Mouse (Mus musculus): ENCODE results near the gene Ifi35. TPM values are rescaled to one million over a fixed set of nuclear protein-coding genes. Genes with fewer than 3 reads are reported as not detected.

Ifi35 gene
- polyA plus RNA-seq, 1 experiment from 2014 or later = 5.0 TPM

DNA sequence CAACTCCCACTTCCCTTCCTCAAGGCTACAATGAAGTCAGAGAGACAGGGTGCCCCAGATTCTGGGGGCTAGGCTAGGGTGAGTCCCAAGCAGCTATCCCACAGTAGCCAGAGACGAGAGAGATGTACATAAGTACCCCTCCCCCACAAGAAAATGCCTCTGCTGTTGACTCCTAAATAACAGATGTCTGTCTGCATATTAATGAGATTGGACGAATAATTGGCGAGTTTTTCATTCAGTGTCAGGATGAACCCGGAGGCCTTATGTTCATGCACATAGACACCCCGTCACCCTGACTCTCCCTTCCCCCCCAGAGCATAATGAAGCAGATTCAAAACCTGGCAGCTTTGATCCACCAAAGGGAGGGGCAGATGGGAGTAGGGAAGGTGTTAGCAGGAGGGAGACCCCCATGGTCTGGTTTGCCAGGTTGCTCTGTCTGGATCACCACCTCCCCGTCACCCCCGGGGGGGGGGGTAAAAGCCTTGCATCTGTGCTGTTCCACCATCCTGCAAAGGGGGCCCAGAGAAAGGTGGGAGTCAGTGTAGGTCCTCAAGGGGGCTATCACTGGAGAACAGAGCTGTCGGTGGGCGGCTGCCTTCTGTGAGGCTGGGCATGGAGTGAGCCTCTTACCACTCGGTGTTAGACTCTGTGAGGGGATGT is 29.5 kb downstream of the Ifi35 start:
- H3K9ac ChIP-seq (ENCODE audit: low read depth, low read length) = peak overlapping the region; percentile 47; the same call in 1 of the 2 replicates
- WGBS = 20% methylated on average over 10 of the region's 10 CpGs
- peaks cover 11% of the 10 kb centered on the region for H3K4me1 ChIP-seq (replicated peaks; ENCODE audit: control insufficient read depth, insufficient read depth, low read length)
- DNase-seq (ENCODE audit: low spot score) = peak; percentile 82
- H3K9me3 ChIP-seq (ENCODE audit: control insufficient read depth, low read length) = no peaks in the 10 kb centered on the region
- H3K27me3 ChIP-seq (ENCODE audit: control insufficient read depth, insufficient read depth, low read length) = no peaks in the 10 kb centered on the region
- H3K4me3 ChIP-seq (ENCODE audit: low read depth, low read length) = no peak overlapping the region
- H3K27ac ChIP-seq (ENCODE audit: low read depth, low read length) = peak overlapping the region; percentile 98
- H3K4me2 ChIP-seq (replicated peaks; ENCODE audit: low read depth, low read length) = peak overlapping the region; percentile 29
- ATAC-seq (ENCODE audit: low FRiP score) = peak; percentile 87
- H3K36me3 ChIP-seq (ENCODE audit: control insufficient read depth, insufficient read depth, low read length) = no peaks in the 10 kb centered on the region

DNA sequence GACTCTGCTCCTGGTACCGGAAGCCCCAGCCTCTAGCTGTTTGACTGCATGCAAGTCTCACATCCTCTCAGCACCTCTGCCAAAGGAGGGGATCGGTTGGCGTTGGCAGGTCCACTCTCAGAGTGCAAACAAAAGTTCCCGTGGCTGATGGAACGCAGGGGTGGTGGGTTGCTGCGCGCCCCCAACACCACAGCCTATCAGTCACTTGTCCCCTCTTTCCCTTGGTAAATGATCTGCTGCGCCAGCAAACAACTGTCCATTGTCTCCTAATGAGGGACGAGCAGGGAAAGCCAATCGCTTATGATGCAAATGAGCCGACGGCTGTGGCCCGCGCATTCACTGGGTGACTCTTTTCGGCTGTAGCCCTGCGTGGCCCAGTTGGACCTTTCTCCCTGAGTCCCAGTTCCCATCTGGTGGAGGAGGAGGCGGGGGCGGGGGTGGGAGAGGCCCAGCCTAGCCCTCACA is 31.0 kb downstream of the Ifi35 start:
- Histone ChIP-seq H3K4me3 (ENCODE audit: low read depth, low read length) (peak overlapping the region; percentile 31), H3K27me3 (ENCODE audit: control insufficient read depth, insufficient read depth, low read length) (no peaks in the 10 kb centered on the region), H3K9me3 (ENCODE audit: control insufficient read depth, low read length) (no peaks in the 10 kb centered on the region), H3K27ac (ENCODE audit: low read depth, low read length) (peak overlapping the region; percentile 98), H3K36me3 (ENCODE audit: control insufficient read depth, insufficient read depth, low read length) (no peaks in the 10 kb centered on the region), H3K4me2 (replicated peaks; ENCODE audit: low read depth, low read length) (peak overlapping the region; percentile 29), H3K4me1 (replicated peaks; ENCODE audit: control insufficient read depth, insufficient read depth, low read length) (peaks cover 10% of the 10 kb centered on the region), H3K9ac (ENCODE audit: low read depth, low read length) (peak overlapping the region; percentile 56)
- ATAC-seq (ENCODE audit: low FRiP score) (peak; percentile 70), DNase-seq (ENCODE audit: low spot score) (peak; percentile 85)
- 3% methylated on average over 18 of the region's 18 CpGs for WGBS

DNA sequence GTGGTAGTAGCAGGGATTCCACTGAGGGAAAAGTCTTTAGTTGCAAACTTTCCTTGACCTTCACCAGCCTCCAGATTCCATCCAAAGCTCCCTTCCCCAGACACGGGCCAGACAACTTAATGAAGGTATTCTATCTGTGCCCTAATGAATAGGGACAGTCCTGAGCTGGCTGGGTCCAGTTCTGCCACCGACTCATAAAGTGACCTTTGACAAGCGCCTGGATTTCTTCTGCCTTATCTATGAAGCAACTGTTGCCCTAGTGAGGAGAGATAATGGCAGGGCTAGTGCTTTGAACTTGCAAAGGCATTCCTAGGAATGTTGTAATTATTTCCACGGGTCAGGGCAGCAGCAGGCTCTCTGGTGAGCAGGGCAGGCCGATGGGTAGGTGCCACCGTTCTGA is 32.7 kb downstream of the Ifi35 start:
- H3K4me3 ChIP-seq (ENCODE audit: low read depth, low read length) = no peak overlapping the region
- peak overlapping the region; percentile 98 for H3K27ac ChIP-seq (ENCODE audit: low read depth, low read length)
- H3K4me1 ChIP-seq (replicated peaks; ENCODE audit: control insufficient read depth, insufficient read depth, low read length) = peaks cover 12% of the 10 kb centered on the region
- no peaks in the 10 kb centered on the region for H3K9me3 ChIP-seq (ENCODE audit: control insufficient read depth, low read length)
- H3K36me3 ChIP-seq (ENCODE audit: control insufficient read depth, insufficient read depth, low read length) = no peaks in the 10 kb centered on the region
- no peaks in the 10 kb centered on the region for H3K27me3 ChIP-seq (ENCODE audit: control insufficient read depth, insufficient read depth, low read length)
- no peak for DNase-seq (ENCODE audit: low spot score)
- WGBS = 61% methylated on average over 6 of the region's 6 CpGs
- H3K9ac ChIP-seq (ENCODE audit: low read depth, low read length) = no peak overlapping the region
- H3K4me2 ChIP-seq (replicated peaks; ENCODE audit: low read depth, low read length) = no peak overlapping the region
- no peak for ATAC-seq (ENCODE audit: low FRiP score)

DNA sequence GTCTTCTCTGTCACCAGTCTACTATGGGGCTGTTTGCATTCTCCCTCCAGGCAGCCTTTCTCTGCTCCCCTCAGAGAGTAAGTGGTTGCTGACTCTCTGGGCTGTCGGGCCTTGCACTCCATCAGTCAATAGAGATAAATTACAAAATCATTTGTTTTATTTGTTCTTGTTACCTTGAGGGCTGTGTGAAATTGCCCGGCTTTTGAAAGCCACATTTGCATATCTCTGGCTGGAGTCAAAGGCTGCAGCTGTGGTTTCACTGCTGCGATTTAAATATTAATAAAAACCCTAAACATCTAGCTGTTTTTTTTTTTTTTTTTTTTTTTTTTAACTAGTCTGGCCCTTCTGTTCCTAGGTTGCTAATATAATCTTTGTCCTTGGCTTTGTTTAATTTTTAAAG is 35.6 kb downstream of the Ifi35 start:
- H3K27me3 ChIP-seq (ENCODE audit: control insufficient read depth, insufficient read depth, low read length) = no peaks in the 10 kb centered on the region
- DNase-seq (ENCODE audit: low spot score) (no peak), ATAC-seq (ENCODE audit: low FRiP score) (no peak)
- peak overlapping the region; percentile 89 for H3K27ac ChIP-seq (ENCODE audit: low read depth, low read length)
- peaks cover 8% of the 10 kb centered on the region; the same call in 1 of the 2 replicates for H3K4me1 ChIP-seq (replicated peaks; ENCODE audit: control insufficient read depth, insufficient read depth, low read length)
- 34% methylated on average over 3 of the region's 3 CpGs for WGBS
- H3K9me3 ChIP-seq (ENCODE audit: control insufficient read depth, low read length) = no peaks in the 10 kb centered on the region
- H3K4me2 ChIP-seq (replicated peaks; ENCODE audit: low read depth, low read length) = no peak overlapping the region
- H3K9ac ChIP-seq (ENCODE audit: low read depth, low read length) = no peak overlapping the region
- no peak overlapping the region for H3K4me3 ChIP-seq (ENCODE audit: low read depth, low read length)
- H3K36me3 ChIP-seq (ENCODE audit: control insufficient read depth, insufficient read depth, low read length) = no peaks in the 10 kb centered on the region

DNA sequence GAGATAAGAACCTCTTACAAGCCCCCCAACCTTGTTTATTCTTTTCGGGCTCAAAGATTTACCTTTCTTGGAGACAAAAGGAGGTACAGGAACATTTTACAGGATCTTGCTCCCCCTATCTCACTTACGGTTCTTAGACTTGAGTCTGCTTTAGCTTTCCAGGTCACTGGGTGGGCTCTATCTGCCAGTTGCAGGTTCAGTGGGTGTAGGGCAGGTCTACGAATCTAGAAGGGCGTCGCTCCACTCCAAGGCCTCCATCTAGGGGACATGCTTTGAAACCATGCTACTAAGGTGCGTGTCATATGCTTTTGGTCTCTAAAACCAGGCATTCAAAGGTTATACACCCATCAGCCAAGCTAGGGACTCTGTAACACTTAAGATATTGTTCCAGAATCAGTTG is 36.0 kb downstream of the Ifi35 start:
- Histone ChIP-seq H3K27me3 (ENCODE audit: control insufficient read depth, insufficient read depth, low read length) (no peaks in the 10 kb centered on the region), H3K4me2 (replicated peaks; ENCODE audit: low read depth, low read length) (no peak overlapping the region), H3K36me3 (ENCODE audit: control insufficient read depth, insufficient read depth, low read length) (no peaks in the 10 kb centered on the region), H3K4me3 (ENCODE audit: low read depth, low read length) (no peak overlapping the region), H3K9me3 (ENCODE audit: control insufficient read depth, low read length) (no peaks in the 10 kb centered on the region), H3K27ac (ENCODE audit: low read depth, low read length) (peak overlapping the region; percentile 89), H3K9ac (ENCODE audit: low read depth, low read length) (no peak overlapping the region), H3K4me1 (replicated peaks; ENCODE audit: control insufficient read depth, insufficient read depth, low read length) (peaks cover 8% of the 10 kb centered on the region; the same call in 1 of the 2 replicates)
- 73% methylated on average over 6 of the region's 6 CpGs for WGBS
- ATAC-seq (ENCODE audit: low FRiP score) (no peak), DNase-seq (ENCODE audit: low spot score) (no peak)

DNA sequence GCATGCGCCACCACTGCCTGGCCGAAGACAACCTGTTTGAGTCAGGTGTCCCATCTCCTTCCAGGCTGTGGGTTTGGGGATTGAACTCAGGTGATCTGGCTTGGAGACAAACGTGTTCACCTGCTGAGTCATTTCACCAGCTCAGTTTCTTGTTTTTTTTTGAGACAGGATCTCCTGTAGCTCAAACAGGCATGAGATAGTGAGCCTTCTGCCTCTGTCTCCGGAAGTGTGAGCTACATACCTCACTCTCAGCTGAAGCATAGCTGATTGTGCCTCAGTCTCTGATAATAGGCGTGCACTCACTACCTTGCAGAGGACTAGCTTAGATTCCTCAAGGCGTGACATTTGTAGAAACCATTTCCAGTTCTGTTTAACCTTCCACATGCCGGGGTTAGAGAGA is 36.6 kb downstream of the Ifi35 start:
- no peaks in the 10 kb centered on the region for H3K9me3 ChIP-seq (ENCODE audit: control insufficient read depth, low read length)
- H3K36me3 ChIP-seq (ENCODE audit: control insufficient read depth, insufficient read depth, low read length) = 0 out of 2 replicates have a peak, but pooled peaks cover 2% of the 10 kb centered on the region
- peaks cover 8% of the 10 kb centered on the region; the same call in 1 of the 2 replicates for H3K4me1 ChIP-seq (replicated peaks; ENCODE audit: control insufficient read depth, insufficient read depth, low read length)
- H3K27me3 ChIP-seq (ENCODE audit: control insufficient read depth, insufficient read depth, low read length) = no peaks in the 10 kb centered on the region
- no peak overlapping the region for H3K4me2 ChIP-seq (replicated peaks; ENCODE audit: low read depth, low read length)
- H3K4me3 ChIP-seq (ENCODE audit: low read depth, low read length) = no peak overlapping the region
- ATAC-seq (ENCODE audit: low FRiP score) = no peak
- no peak for DNase-seq (ENCODE audit: low spot score)
- peak overlapping the region; percentile 89 for H3K27ac ChIP-seq (ENCODE audit: low read depth, low read length)
- H3K9ac ChIP-seq (ENCODE audit: low read depth, low read length) = no peak overlapping the region
- WGBS = 90% methylated on average over 7 of the region's 7 CpGs

DNA sequence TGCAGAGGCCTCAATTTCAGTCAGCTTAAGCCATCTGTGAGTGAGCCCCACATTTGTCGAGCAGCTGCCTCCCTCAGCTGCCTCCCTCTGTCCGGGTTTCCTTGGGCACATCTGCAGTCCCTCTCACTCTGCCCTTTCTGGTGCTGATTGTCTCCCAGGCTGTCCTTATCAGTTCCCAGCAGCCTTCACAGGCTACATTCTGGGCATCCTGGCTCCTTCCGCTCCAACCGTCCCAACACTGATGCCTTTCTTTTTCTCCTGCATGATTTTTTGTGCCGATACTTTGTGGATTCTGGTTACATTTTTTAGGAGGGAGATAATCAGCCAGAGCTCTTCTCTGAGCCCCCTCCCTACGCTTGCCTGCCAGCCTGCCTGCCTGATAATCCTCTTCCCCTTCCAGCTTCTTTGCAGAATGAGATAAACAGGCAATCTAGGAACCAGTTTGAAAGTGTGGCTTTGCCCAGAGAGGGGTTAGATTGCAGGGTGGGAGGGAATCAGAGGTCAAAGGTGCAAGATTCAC is 37.4 kb downstream of the Ifi35 start:
- H3K36me3 ChIP-seq (ENCODE audit: control insufficient read depth, insufficient read depth, low read length) = 0 out of 2 replicates have a peak, but pooled peaks cover 2% of the 10 kb centered on the region
- peak overlapping the region; percentile 82 for H3K27ac ChIP-seq (ENCODE audit: low read depth, low read length)
- no peaks in the 10 kb centered on the region for H3K27me3 ChIP-seq (ENCODE audit: control insufficient read depth, insufficient read depth, low read length)
- no peak for ATAC-seq (ENCODE audit: low FRiP score)
- no peaks in the 10 kb centered on the region for H3K9me3 ChIP-seq (ENCODE audit: control insufficient read depth, low read length)
- H3K9ac ChIP-seq (ENCODE audit: low read depth, low read length) = no peak overlapping the region
- DNase-seq (ENCODE audit: low spot score) = peak; percentile 38
- no peak overlapping the region for H3K4me2 ChIP-seq (replicated peaks; ENCODE audit: low read depth, low read length)
- H3K4me1 ChIP-seq (replicated peaks; ENCODE audit: control insufficient read depth, insufficient read depth, low read length) = peaks cover 5% of the 10 kb centered on the region; the same call in 1 of the 2 replicates
- WGBS = 56% methylated on average over 6 of the region's 6 CpGs
- no peak overlapping the region for H3K4me3 ChIP-seq (ENCODE audit: low read depth, low read length)

DNA sequence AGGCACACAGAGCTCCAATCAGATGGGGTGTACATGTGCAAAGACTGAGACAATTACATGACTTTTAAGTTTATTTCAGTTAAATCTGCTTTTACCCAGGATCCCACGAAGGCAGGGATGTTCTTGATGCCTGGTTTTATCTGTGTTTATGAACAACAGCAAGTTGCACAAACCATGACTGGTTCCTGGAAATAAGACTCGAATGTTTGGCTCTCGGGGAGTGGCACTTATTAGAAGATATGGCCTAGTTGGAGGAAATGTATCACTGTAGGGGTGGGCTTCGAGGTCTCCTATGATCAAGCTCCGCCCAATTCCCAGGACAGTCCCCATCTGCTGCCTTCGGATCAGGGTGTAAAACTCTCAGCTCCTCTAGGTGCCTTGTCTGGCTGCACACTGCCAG is 37.9 kb downstream of the Ifi35 start:
- no peak for ATAC-seq (ENCODE audit: low FRiP score)
- 0 out of 2 replicates have a peak, but pooled peaks cover 2% of the 10 kb centered on the region for H3K36me3 ChIP-seq (ENCODE audit: control insufficient read depth, insufficient read depth, low read length)
- DNase-seq (ENCODE audit: low spot score) = no peak
- no peak overlapping the region for H3K27ac ChIP-seq (ENCODE audit: low read depth, low read length)
- H3K9ac ChIP-seq (ENCODE audit: low read depth, low read length) = no peak overlapping the region
- H3K27me3 ChIP-seq (ENCODE audit: control insufficient read depth, insufficient read depth, low read length) = no peaks in the 10 kb centered on the region
- H3K4me2 ChIP-seq (replicated peaks; ENCODE audit: low read depth, low read length) = no peak overlapping the region
- no peak overlapping the region for H3K4me3 ChIP-seq (ENCODE audit: low read depth, low read length)
- WGBS = 76% methylated on average over 6 of the region's 6 CpGs
- no peaks in the 10 kb centered on the region for H3K9me3 ChIP-seq (ENCODE audit: control insufficient read depth, low read length)
- H3K4me1 ChIP-seq (replicated peaks; ENCODE audit: control insufficient read depth, insufficient read depth, low read length) = peaks cover 3% of the 10 kb centered on the region; the same call in 1 of the 2 replicates

Data from hindbrain, embryonic 11.5 days (tissue).